Mouse (Mus musculus) adrenal gland, postnatal 4 days (tissue): Measurements from ENCODE around the gene Dgcr2. TPM values are rescaled to one million over a fixed set of nuclear protein-coding genes. Genes with fewer than 3 reads are reported as not detected.

Source experiments
- DNase-seq, 2 experiments: peaks; one replicate each; pipeline ENCODE4 v3.0.0; 2021 to 2022; ENCODE audit warnings: low spot score in 2 of 2, mixed read lengths in 2 of 2
- total RNA-seq, 2 experiments: library from RNA; stranded (reverse); gene quantifications; 2 replicates each; pipeline ENCODE4 v1.2.3; 2021

The Dgcr2 gene
- total RNA-seq, 2 experiments from 2014 or later: 81.6 to 84.4 TPM

- DNase-seq: no peak
Measured at GRCm38 (mm10) chr16:17914307-17915249, 16.2 kb upstream of the Dgcr2 start, which contains the start of gene Gsc2. Gene Gsc2, minus strand, starts transcription at chr16:17915059.

DNA sequence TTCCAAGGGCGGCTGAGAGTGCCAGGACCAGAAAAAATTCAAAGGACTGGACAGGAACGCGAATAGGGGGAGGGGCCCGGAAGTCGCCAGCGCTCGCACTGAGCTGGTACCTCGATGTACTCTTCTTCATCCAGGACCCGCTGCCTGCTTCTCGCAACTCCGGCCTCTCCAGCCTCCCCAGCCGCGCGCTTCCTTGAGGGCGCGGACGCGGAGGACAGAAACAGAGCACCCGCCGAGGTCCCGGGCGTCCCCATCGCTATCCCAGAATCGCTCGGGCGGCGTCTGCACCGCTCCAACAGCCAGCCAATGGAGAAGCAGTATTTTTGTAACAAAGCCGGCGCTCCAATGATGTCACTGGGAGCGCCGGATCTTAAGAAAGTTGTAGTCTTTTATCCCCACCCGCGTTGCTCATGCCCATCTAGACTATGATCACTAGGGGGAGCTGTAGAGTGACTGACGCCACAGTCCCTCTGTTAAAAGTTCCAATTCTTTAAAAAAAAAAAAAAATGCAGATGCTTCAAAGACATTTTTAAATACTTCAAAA, 12.8 kb upstream of the Dgcr2 start, which contains the start of gene Ess2:
TSS of gene Ess2 (minus strand) at position 297 of the 544 bp plus-strand sequence.
- peak; percentile 57 to 79 for DNase-seq

- DNase-seq: no peak
Measured at GRCm38 (mm10) chr16:17896091-17896490, 2.3 kb downstream of the Dgcr2 start.

DNA sequence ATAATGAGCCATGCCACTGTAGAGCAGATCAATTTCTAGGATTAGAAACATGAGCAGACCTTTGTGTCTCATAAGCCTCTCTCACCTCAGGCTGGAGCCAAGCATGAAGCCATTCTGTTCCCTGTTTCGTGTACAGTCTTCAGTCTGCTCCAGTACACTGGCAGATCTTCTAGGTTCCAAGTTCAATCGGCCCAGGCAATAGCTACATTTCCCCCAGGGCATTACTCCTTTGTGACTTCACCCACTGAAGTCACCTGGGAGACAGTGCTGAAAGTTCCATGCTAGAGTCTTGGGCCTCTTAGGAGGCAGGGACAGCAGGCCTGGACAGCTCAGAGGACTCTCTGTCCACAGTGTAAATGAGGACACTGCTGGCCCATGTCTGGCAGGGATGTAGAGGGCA, 4.4 kb downstream of the Dgcr2 start, which contains the start of gene Tssk1:
TSS of gene Tssk1 (plus strand) at position 301 of the 400 bp plus-strand sequence.
- DNase-seq: no peak

GRCm38 (mm10) chr16:17892606-17893005, 5.8 kb downstream of the Dgcr2 start:
- DNase-seq: no peak

DNA sequence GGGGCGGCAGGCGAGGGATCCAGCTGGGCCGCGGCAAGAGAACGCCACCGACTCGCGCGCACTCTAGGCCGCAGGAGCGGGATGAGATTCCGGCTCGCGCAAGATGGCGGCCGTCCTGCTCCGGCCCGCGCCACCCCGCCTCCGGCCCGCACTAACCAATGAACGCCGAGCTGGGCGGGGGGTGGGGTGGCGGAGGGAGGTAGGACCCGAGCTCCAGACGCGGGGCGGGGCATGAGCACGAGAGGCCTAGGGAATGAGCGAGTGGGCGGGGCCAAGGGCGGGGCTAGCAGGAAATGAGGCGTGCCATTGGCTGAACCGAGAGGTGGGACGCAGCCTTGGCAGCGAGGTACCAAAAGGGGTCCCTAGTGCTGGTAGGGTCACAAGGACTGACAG, 6.8 kb downstream of the Dgcr2 start, which contains the start of gene Gm20518:
TSS of gene Gm20518 (minus strand) at position 105 of the 393 bp plus-strand sequence.
- DNase-seq: peak; percentile 91 to 99

GRCm38 (mm10) chr16:17890917-17891566, 7.3 kb downstream of the Dgcr2 start:
- DNase-seq: peak; percentile 46 to 66

DNA sequence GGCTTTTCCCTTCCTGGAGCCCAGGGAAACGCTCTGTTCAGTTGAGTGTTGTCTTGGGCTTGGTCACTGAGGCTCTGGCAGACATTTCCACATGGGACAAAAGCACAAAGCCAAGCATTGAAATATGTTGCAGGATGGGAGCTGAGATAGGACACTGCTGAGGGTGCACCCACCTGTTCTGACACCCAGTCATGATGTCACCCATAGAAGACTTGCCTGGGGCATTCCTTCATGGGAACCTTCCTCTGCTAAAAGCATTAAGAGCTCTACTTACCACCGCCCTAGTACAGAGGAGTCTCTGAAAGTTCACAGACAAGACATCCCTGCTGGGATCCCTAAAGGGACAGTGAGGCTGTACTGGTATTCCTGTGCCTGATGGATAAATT, 8.0 kb downstream of the Dgcr2 start:
- no peak for DNase-seq

DNA sequence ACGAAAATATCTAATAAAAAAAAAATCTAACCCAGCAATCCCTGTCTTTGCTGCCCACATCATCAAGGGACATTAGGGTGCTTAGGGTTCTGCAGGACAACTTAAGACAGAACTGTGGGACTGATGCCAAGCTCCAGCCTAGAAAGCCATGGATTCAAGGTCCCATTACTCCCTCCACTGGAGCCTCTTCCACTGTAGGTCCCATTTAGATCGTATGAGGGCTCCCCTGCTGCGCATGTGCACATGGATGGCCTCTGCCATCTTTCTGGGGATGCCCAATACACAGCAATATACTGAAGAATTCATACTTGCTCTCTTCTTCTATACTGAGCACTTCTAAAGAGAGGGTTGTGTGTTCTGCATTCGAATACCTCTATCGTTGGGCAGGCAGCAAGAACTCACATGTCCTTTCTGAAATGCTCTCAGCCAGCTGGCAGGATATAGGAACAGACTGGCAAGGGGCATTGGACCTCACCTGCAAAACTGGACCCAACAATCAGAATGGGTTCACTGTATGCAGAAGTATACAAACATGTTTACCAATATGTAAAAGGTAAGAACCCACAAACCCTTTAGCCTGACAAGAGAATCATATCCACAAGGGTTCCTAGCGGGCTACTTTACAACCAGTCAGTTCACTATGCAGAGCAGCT, 8.5 kb downstream of the Dgcr2 start:
- DNase-seq: no peak

GRCm38 (mm10) chr16:17884116-17884515, 14.2 kb downstream of the Dgcr2 start:
- no peak for DNase-seq

DNA sequence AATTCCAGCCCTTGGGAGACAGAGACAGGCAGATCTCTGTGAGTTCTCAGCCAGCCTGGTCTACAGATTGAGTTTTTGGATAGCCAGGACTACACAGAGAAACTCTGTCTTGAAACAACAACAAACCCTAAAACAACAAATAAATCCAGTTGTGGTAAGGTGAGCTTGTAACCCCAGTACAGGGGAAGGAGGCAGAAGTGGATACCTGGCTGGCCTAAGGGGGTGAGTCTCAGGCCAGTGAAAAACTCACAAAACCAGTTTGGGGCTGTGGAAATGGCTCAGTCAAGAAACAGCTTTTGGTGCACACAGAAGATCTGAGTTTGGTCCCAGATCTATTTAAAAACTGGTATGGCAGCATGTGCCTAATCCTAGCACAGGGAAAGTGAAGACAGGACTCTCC, 16.2 kb downstream of the Dgcr2 start:
- no peak for DNase-seq

DNA sequence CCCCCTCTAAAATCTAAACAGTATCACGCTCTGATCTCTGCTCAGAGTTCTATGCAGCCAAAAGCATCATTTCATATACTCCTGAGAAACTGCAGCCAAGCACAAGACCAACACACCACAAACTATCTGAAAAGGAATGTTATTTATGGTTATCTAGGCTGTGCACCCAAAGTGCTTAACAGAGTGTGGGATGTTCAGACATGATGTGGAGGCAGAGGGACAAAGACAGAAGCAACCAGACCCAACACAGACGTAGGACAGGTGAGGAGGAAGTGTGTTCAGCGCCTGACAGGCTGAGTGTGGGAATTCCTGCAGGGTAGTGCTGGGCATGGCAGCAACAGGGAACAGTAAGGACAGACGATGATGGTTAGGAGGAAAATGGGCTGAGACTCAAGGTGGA, 18.8 kb downstream of the Dgcr2 start:
- no peak for DNase-seq

DNA sequence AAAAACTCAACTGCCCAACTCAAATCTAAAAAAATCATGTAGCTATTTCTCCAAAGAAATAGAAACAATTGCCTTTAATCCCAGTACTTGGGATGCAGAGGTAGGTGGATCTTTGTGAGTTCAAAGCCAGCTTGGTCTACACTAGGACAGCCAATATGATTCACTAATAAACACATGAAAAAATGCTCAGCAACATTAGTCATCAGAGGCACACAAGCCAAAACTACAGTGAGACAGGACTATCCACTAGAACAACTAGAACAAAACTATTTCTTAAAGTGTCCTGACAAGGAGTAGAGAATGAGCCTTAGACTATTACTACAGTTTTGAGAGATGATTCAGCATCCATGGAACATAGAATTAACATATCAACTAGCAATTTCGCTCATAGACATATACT, 22.3 kb downstream of the Dgcr2 start:
- DNase-seq: no peak

DNA sequence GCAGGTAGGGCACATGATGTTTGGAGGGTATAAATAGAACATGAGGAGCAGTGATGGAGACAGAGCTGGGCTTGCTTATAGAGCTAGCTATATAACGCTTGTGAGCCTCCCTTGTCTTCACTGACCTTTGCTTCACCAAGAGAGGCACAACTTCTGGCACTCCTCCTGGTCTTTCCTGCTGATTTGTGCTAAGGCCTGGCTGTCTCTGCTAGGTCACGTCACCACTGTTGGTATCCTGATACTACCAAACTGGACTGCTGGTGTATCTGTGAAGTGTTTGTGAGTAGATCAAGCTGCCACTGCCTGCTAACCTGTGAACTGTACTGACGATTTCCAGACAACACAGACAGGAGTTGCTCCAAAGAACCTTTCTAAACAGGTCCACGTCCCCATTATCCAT, 23.2 kb downstream of the Dgcr2 start:
- DNase-seq: no peak

GRCm38 (mm10) chr16:17872995-17873394, 25.4 kb downstream of the Dgcr2 start:
- no peak for DNase-seq

DNA sequence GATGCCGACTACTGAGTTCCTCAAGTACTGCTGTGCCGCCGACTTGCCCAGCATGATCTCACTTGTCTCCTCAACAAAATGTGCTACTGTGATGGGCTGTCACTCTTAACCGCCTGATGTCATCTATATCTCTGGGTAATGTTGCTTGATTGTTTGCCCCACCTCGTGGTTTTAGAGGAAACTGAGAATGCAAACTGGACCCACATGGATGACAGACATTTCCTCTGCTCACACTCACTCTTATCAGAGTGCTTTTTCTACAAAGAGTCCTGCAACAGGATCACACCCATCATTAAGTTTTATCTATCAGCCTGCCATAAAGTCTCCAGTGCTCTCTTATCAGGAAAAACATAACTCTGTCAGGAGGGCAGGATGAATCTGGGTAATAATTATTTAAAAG, 27.1 kb downstream of the Dgcr2 start:
- DNase-seq: no peak

GRCm38 (mm10) chr16:17865770-17866169, 32.6 kb downstream of the Dgcr2 start:
- DNase-seq: no peak

DNA sequence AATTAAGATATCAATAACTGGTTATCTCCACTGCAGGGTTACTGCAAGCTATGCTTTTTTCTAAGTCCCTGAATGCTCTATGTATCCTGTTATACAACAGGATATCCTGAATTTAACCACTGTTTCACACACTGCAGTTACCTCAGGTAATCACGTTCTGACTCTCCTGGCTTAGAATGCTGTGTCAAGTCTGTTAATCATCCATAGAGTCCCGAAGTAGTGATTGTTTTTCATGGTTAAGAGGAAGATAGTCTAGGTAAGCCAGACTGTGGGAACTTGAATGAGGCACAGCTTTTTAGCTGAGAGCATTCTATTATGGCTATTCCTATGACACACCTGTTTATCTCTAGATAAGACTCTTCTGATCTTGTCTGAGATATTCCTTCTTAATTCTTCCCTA, 33.1 kb downstream of the Dgcr2 start:
- DNase-seq: no peak

DNA sequence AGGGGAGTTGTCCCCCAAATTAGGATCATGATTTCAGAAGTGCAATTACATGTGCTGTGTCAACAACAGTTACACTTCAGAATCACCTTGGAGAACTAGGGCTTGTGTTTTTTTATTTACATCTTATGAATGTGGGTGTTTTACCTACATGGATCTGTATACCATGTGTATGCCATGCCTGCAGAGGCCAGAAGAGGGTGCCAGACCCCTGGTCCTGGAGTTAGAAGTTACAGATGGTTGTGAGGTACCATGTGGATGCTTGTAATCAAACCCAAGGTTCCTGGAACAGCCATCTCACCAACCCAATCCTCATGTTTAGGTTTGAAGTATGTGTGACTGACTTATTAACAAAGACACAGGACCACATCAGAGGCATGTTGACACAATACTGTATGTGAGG, 39.8 kb downstream of the Dgcr2 start:
- no peak for DNase-seq

- DNase-seq: no peak
Measured at GRCm38 (mm10) chr16:17857157-17857556, 41.2 kb downstream of the Dgcr2 start.

GRCm38 (mm10) chr16:17853263-17853662, 45.1 kb downstream of the Dgcr2 start:
- no peak for DNase-seq
